Mouse (Mus musculus) thymus, postnatal 25 days (tissue): ENCODE results near the gene Olfr789.

Experiments
- DNase-seq: peaks from one replicate; pipeline ENCODE4 v3.0.0; 2022

Gene Olfr789

GRCm38 (mm10) chr10:129484452-129484851, at the start of gene Olfr789:
Olfr789 (plus strand) TSS chr10:129484752.
- DNase-seq = no peak

- DNase-seq = no peak
These were observed 23.0 kb upstream of the Olfr789 start, which contains the start of gene Olfr787 for GRCm38 (mm10) chr10:129461562-129461961. Olfr787 (plus strand) TSS chr10:129461862.

GRCm38 (mm10) chr10:129470698-129471097, 13.9 kb upstream of the Olfr789 start, which contains the start of gene Olfr788:
Olfr788 (plus strand) TSS chr10:129470998.
- no peak for DNase-seq

GRCm38 (mm10) chr10:129473256-129473655, 11.3 kb upstream of the Olfr789 start:
- DNase-seq = no peak

- DNase-seq = no peak
These were observed 10.8 kb upstream of the Olfr789 start for GRCm38 (mm10) chr10:129473723-129474122.

GRCm38 (mm10) chr10:129490101-129490500, 5.5 kb downstream of the Olfr789 start:
- no peak for DNase-seq

GRCm38 (mm10) chr10:129498192-129498591, 13.6 kb downstream of the Olfr789 start, which contains the start of gene Olfr790:
Olfr790 (plus strand) TSS chr10:129498492.
- no peak for DNase-seq

GRCm38 (mm10) chr10:129521492-129521891, 36.9 kb downstream of the Olfr789 start, which contains the start of gene Olfr791:
Olfr791 (plus strand) TSS chr10:129521792.
- no peak for DNase-seq

- DNase-seq = no peak
These were observed 54.3 kb downstream of the Olfr789 start, which contains the start of gene Olfr792 for GRCm38 (mm10) chr10:129538862-129539261. Olfr792 (plus strand) TSS chr10:129539162.
